Mouse (Mus musculus) intestine, embryonic 14.5 days (tissue): Measurements from ENCODE around the gene Chga. TPM values are rescaled to one million over a fixed set of nuclear protein-coding genes. Genes with fewer than 3 reads are reported as not detected.

Experiments
- ATAC-seq: fragments of 200-750 bp; cut with Nextera tagmentation; replicated peaks from 2 replicates; pipeline ENCODE4 v1.8.0; 2017; ENCODE audit warnings: low read depth, moderate number of reproducible peaks, moderate TSS enrichment, moderate library complexity; ENCODE audit not compliant: low FRiP score, low TSS enrichment
- DNase-seq: peaks from one replicate; pipeline ENCODE4 v3.0.0-alpha.2; 2018; ENCODE audit warnings: low spot score
- H3K27ac ChIP-seq: fragments of 300-500 bp; sonication (generic); 2 replicates; pipeline ENCODE4 v1.5.1; 2014; ENCODE audit warnings: low read depth, mild to moderate bottlenecking, control low read depth
- H3K27me3 ChIP-seq: fragments of 300-500 bp; sonication (generic); replicated peaks from 2 replicates; pipeline ENCODE4 v1.6.1; 2014; ENCODE audit warnings: low read length, control low read depth; ENCODE audit not compliant: control insufficient read depth, insufficient read depth
- H3K36me3 ChIP-seq: fragments of 300-500 bp; sonication (generic); 2 replicates; pipeline ENCODE4 v1.6.1; 2014; ENCODE audit warnings: low read length, control low read depth; ENCODE audit not compliant: control insufficient read depth, insufficient read depth
- H3K4me1 ChIP-seq: fragments of 300-500 bp; sonication (generic); replicated peaks from 2 replicates; pipeline ENCODE4 v1.6.1; 2014; ENCODE audit warnings: low read length, control low read depth, mixed read lengths; ENCODE audit not compliant: control insufficient read depth, insufficient read depth
- H3K4me2 ChIP-seq: fragments of 300-500 bp; sonication (generic); 2 replicates; pipeline ENCODE4 v1.6.1; 2014; ENCODE audit warnings: low read length
- H3K4me3 ChIP-seq: fragments of 300-500 bp; sonication (generic); 2 replicates; pipeline ENCODE4 v1.5.1; 2014; ENCODE audit warnings: low read depth, low read length, control low read depth, mixed read lengths
- H3K9ac ChIP-seq: fragments of 300-500 bp; sonication (generic); 2 replicates; pipeline ENCODE4 v1.6.1; 2014; ENCODE audit warnings: mild to moderate bottlenecking, low read length
- H3K9me3 ChIP-seq: fragments of 300-500 bp; sonication (generic); 2 replicates; pipeline ENCODE4 v1.6.1; 2016; ENCODE audit warnings: low read length, control low read depth; ENCODE audit not compliant: control insufficient read depth
- WGBS: fragments of 180-500 bp; shearing (Covaris S2); extraction: QIAGEN DNeasy Blood & Tissue Kit; methylation state at CpG from one replicate; pipeline ENCODE4 v1.1.7; 2014; 5-methylcytosine and 5-hydroxymethylcytosine counted together
- polyA plus RNA-seq: library from polyadenylated mRNA; unstranded; fragments of >200 nt; fragmentation: Nextera tagmentation; extraction: Ambion mirVana; gene quantifications from 2 replicates; pipeline ENCODE4 v1.2.1, GENCODE M21; 2014

Gene Chga
- polyA plus RNA-seq, 1 experiment from 2014 or later = 14.3 TPM

GRCm38 (mm10) chr12:102610927-102611326, 56.2 kb downstream of the Chga start:
- no peak overlapping the region for H3K27ac ChIP-seq
- no peak overlapping the region for H3K4me3 ChIP-seq
- 90% methylated on average over 8 of the region's 8 CpGs for WGBS
- H3K27me3 ChIP-seq = no peaks in the 10 kb centered on the region
- no peak for ATAC-seq
- H3K9ac ChIP-seq = no peak overlapping the region
- H3K9me3 ChIP-seq = no peaks in the 10 kb centered on the region
- H3K4me2 ChIP-seq = no peak overlapping the region
- no peak for DNase-seq
- H3K4me1 ChIP-seq = peaks cover 7% of the 10 kb centered on the region; the same call in 1 of the 2 replicates
- 0 out of 2 replicates have a peak, but pooled peaks cover 2% of the 10 kb centered on the region for H3K36me3 ChIP-seq

GRCm38 (mm10) chr12:102612431-102612830, 57.7 kb downstream of the Chga start:
- no peaks in the 10 kb centered on the region for H3K27me3 ChIP-seq
- H3K36me3 ChIP-seq = 0 out of 2 replicates have a peak, but pooled peaks cover 2% of the 10 kb centered on the region
- no peak for DNase-seq
- H3K4me1 ChIP-seq = peaks cover 15% of the 10 kb centered on the region; the same call in 1 of the 2 replicates
- H3K4me2 ChIP-seq = no peak overlapping the region
- H3K9me3 ChIP-seq = no peaks in the 10 kb centered on the region
- H3K9ac ChIP-seq = no peak overlapping the region
- no peak overlapping the region for H3K4me3 ChIP-seq
- no peak for ATAC-seq
- H3K27ac ChIP-seq = no peak overlapping the region
- WGBS = 95% methylated on average over 1 of the region's 1 CpGs

- no peaks in the 10 kb centered on the region for H3K27me3 ChIP-seq
- 0 out of 2 replicates have a peak, but pooled peaks cover 2% of the 10 kb centered on the region for H3K36me3 ChIP-seq
- H3K4me2 ChIP-seq = no peak overlapping the region
- peaks cover 15% of the 10 kb centered on the region; the same call in 1 of the 2 replicates for H3K4me1 ChIP-seq
- H3K27ac ChIP-seq = no peak overlapping the region
- ATAC-seq (no peak), DNase-seq (no peak)
- no peaks in the 10 kb centered on the region for H3K9me3 ChIP-seq
- no peak overlapping the region for H3K4me3 ChIP-seq
- H3K9ac ChIP-seq = no peak overlapping the region
- 92% methylated on average over 4 of the region's 4 CpGs for whole genome bisulfite sequencing
These were observed 58.6 kb downstream of the Chga start for GRCm38 (mm10) chr12:102613411-102613810.

Other genes starting within 250 kb of the Chga start
- 79.6 and 82.7 TPM in 2 replicates for gene Lgmn, start 115.2 kb upstream of the Chga start, polyA plus RNA-seq
- gene Golga5, start 85.8 kb upstream of the Chga start, polyA plus RNA-seq = 31.5 and 35.2 TPM in 2 replicates
- 25.7 and 31.5 TPM in 2 replicates for gene Itpk1, start 150.0 kb downstream of the Chga start, polyA plus RNA-seq
- gene Moap1, start 188.7 kb downstream of the Chga start, polyA plus RNA-seq = 21.0 and 27.3 TPM in 2 replicates
- 12.6 and 14.7 TPM in 2 replicates for gene Tmem251, start 188.8 kb downstream of the Chga start, polyA plus RNA-seq
- gene Gm28051, start 202.8 kb downstream of the Chga start, polyA plus RNA-seq = not detected in 2 replicates
- 26.5 and 30.4 TPM in 2 replicates for gene Gon7, start 202.8 kb downstream of the Chga start, polyA plus RNA-seq
- gene Ubr7, start 203.0 kb downstream of the Chga start, polyA plus RNA-seq = 45.7 and 50.9 TPM in 2 replicates
- 24.2 TPM in 2 replicates for gene Gm20604, start 203.7 kb downstream of the Chga start, polyA plus RNA-seq